Mouse (Mus musculus) G1E (cell line): Measurements from ENCODE around the gene Srgap3. TPM values are rescaled to one million over a fixed set of nuclear protein-coding genes. Genes with fewer than 3 reads are reported as not detected.

ENCODE experiments used
- ATAC-seq: 2 replicates; pipeline ENCODE4 v1.8.0; 2016; ENCODE audit warnings: mild to moderate bottlenecking; ENCODE audit not compliant: insufficient number of reproducible peaks, poor library complexity, low FRiP score, severe bottlenecking; ENCODE audit errors: extremely low read depth
- DNase-seq: peaks from one replicate; pipeline ENCODE4 v3.0.0; 2012; ENCODE audit warnings: low spot score
- H3K27me3 ChIP-seq: 2 replicates; pipeline ENCODE4 v1.6.1; 2012; ENCODE audit warnings: mild to moderate bottlenecking, low read length, inconsistent platforms; ENCODE audit not compliant: insufficient read depth
- H3K36me3 ChIP-seq: replicated peaks from 2 replicates; pipeline ENCODE3; 2012; ENCODE audit warnings: mild to moderate bottlenecking, inconsistent platforms
- H3K4me1 ChIP-seq: 2 replicates; pipeline ENCODE4 v1.6.1; 2012; ENCODE audit warnings: low read depth, low read length, inconsistent platforms, mixed read lengths; ENCODE audit not compliant: insufficient read depth
- H3K4me3 ChIP-seq: 2 replicates; pipeline ENCODE4 v1.5.1; 2012; ENCODE audit warnings: low read depth, mild to moderate bottlenecking, inconsistent platforms, low read length, moderate library complexity, mixed read lengths
- H3K9me3 ChIP-seq: replicated peaks from 2 replicates; pipeline ENCODE4 v1.6.1; 2012; ENCODE audit warnings: inconsistent platforms
- CTCF ChIP-seq: IDR thresholded peaks from 2 replicates; pipeline ENCODE4 v1.5.1; 2012; ENCODE audit warnings: low read depth, low read length, inconsistent platforms, mixed read lengths
- GATA1 ChIP-seq: IDR thresholded peaks from 2 replicates; pipeline ENCODE4 v1.6.1; 2012; ENCODE audit warnings: borderline replicate concordance, low read length, inconsistent platforms, mixed read lengths
- GATA2 ChIP-seq: IDR thresholded peaks from 2 replicates; pipeline ENCODE4 v1.6.1; 2012; ENCODE audit warnings: low read depth, low read length, inconsistent platforms, borderline replicate concordance
- POLR2AphosphoS5 ChIP-seq: IDR thresholded peaks from 2 replicates; pipeline ENCODE4 v1.6.1; 2012; ENCODE audit warnings: low read depth, low read length, inconsistent platforms; ENCODE audit not compliant: insufficient replicate concordance
- TAL1 ChIP-seq: conservative IDR thresholded peaks from 2 replicates; pipeline ENCODE4 v1.6.1; 2012; ENCODE audit warnings: low read depth, low read length, inconsistent platforms, mixed read lengths
- polyA plus RNA-seq: library from polyadenylated mRNA; stranded (reverse); fragments of >175 nt; gene quantifications from 2 replicates; pipeline ENCODE4 v1.2.3, GENCODE M21; 2012
- total RNA-seq, 2 experiments: library from RNA; stranded (forward) in 1 of 2; stranded (reverse) in 1 of 2; fragments of 200-1000 nt in 1 of 2; fragments of >200 nt in 1 of 2; fragmentation: Nextera tagmentation in 1 of 2; gene quantifications; 2 replicates each; pipeline ENCODE4 v1.2.3; 2014 to 2017

Gene Srgap3
- total and polyA plus RNA-seq, 3 experiments: 0.05 TPM; not detected in 2

GRCm38 (mm10) chr6:112971116-112971768, 24.2 kb upstream of the Srgap3 start:
- Histone ChIP-seq H3K36me3 (no peaks in the 10 kb centered on the region), H3K4me1 (no peaks in the 10 kb centered on the region), H3K9me3 (no peaks in the 10 kb centered on the region), H3K4me3 (no peak overlapping the region), H3K27me3 (no peaks in the 10 kb centered on the region)
- no peak for DNase-seq
- TF ChIP-seq GATA2: no peak
- no peak for TF ChIP-seq CTCF
- TF ChIP-seq GATA1: no peak
- TF ChIP-seq TAL1: no peak
- TF ChIP-seq POLR2AphosphoS5: no peak
- ATAC-seq: no peak

- no peaks in the 10 kb centered on the region for H3K27me3 ChIP-seq
- H3K36me3 ChIP-seq: no peaks in the 10 kb centered on the region
- TF ChIP-seq CTCF (no peak), POLR2AphosphoS5 (no peak), GATA2 (no peak), GATA1 (no peak), TAL1 (no peak)
- no peak overlapping the region for H3K4me3 ChIP-seq
- ATAC-seq: no peak
- no peak for DNase-seq
- H3K4me1 ChIP-seq: no peaks in the 10 kb centered on the region
- no peaks in the 10 kb centered on the region for H3K9me3 ChIP-seq
Observed at GRCm38 (mm10) chr6:112967359-112967758, 20.3 kb upstream of the Srgap3 start.

GRCm38 (mm10) chr6:112958360-112958759, 11.3 kb upstream of the Srgap3 start:
- TF ChIP-seq GATA1: no peak
- TF ChIP-seq CTCF: no peak
- no peak for TF ChIP-seq TAL1
- TF ChIP-seq GATA2: no peak
- no peak for TF ChIP-seq POLR2AphosphoS5
- Histone ChIP-seq H3K9me3 (no peaks in the 10 kb centered on the region), H3K36me3 (no peaks in the 10 kb centered on the region), H3K4me3 (no peak overlapping the region), H3K4me1 (no peaks in the 10 kb centered on the region), H3K27me3 (no peaks in the 10 kb centered on the region)
- DNase-seq (no peak), ATAC-seq (no peak)

GRCm38 (mm10) chr6:112957583-112958280, 10.7 kb upstream of the Srgap3 start:
- DNase-seq (no peak), ATAC-seq (no peak)
- H3K4me1 ChIP-seq: no peaks in the 10 kb centered on the region
- no peak for TF ChIP-seq TAL1
- TF ChIP-seq POLR2AphosphoS5: no peak
- TF ChIP-seq GATA1: no peak
- TF ChIP-seq CTCF: no peak
- TF ChIP-seq GATA2: no peak
- no peak overlapping the region for H3K4me3 ChIP-seq
- no peaks in the 10 kb centered on the region for H3K9me3 ChIP-seq
- no peaks in the 10 kb centered on the region for H3K36me3 ChIP-seq
- H3K27me3 ChIP-seq: no peaks in the 10 kb centered on the region

GRCm38 (mm10) chr6:112955773-112956172, 8.7 kb upstream of the Srgap3 start:
- H3K4me3 ChIP-seq: no peak overlapping the region

GRCm38 (mm10) chr6:112953905-112954304, 6.8 kb upstream of the Srgap3 start:
- DNase-seq (no peak), ATAC-seq (no peak)
- Histone ChIP-seq H3K4me1 (no peaks in the 10 kb centered on the region), H3K36me3 (no peaks in the 10 kb centered on the region), H3K9me3 (no peaks in the 10 kb centered on the region), H3K27me3 (no peaks in the 10 kb centered on the region), H3K4me3 (no peak overlapping the region)
- TF ChIP-seq GATA2: no peak
- no peak for TF ChIP-seq GATA1
- no peak for TF ChIP-seq TAL1
- no peak for TF ChIP-seq POLR2AphosphoS5
- no peak for TF ChIP-seq CTCF

More at GRCm38 (mm10) chr6:112955773-112956172, 8.7 kb upstream of the Srgap3 start:
- Histone ChIP-seq H3K9me3 (no peaks in the 10 kb centered on the region), H3K27me3 (no peaks in the 10 kb centered on the region), H3K36me3 (no peaks in the 10 kb centered on the region), H3K4me1 (no peaks in the 10 kb centered on the region)
- no peak for DNase-seq
- no peak for ATAC-seq
- TF ChIP-seq POLR2AphosphoS5: no peak
- TF ChIP-seq GATA1: no peak
- TF ChIP-seq CTCF: no peak
- no peak for TF ChIP-seq TAL1
- TF ChIP-seq GATA2: no peak
